Mouse (Mus musculus) mesoderm, embryonic 11.5 days (tissue): Measurements from ENCODE around the gene Teddm2.
"Not testable (repeated sequence)": the region's sequence is repeated elsewhere in the genome, so short reads cannot be mapped to it uniquely, and the experiment has no call there.

ENCODE experiments used
- DNase-seq: peaks from one replicate; pipeline ENCODE4 v3.0.0-alpha.2; 2012; ENCODE audit warnings: low read depth, low spot score

Gene Teddm2

GRCm38 (mm10) chr1:153904236-153904635 is 4.2 kb upstream of the Teddm2 start:
- DNase-seq: no peak

GRCm38 (mm10) chr1:153903006-153903405 is 3.0 kb upstream of the Teddm2 start:
- DNase-seq: peak; percentile 53

GRCm38 (mm10) chr1:153900860-153901730 is 1.1 kb upstream of the Teddm2 start:
- peak; percentile 42 for DNase-seq

GRCm38 (mm10) chr1:153900381-153900780 is 353 bp upstream of the Teddm2 start:
- no peak for DNase-seq

DNA sequence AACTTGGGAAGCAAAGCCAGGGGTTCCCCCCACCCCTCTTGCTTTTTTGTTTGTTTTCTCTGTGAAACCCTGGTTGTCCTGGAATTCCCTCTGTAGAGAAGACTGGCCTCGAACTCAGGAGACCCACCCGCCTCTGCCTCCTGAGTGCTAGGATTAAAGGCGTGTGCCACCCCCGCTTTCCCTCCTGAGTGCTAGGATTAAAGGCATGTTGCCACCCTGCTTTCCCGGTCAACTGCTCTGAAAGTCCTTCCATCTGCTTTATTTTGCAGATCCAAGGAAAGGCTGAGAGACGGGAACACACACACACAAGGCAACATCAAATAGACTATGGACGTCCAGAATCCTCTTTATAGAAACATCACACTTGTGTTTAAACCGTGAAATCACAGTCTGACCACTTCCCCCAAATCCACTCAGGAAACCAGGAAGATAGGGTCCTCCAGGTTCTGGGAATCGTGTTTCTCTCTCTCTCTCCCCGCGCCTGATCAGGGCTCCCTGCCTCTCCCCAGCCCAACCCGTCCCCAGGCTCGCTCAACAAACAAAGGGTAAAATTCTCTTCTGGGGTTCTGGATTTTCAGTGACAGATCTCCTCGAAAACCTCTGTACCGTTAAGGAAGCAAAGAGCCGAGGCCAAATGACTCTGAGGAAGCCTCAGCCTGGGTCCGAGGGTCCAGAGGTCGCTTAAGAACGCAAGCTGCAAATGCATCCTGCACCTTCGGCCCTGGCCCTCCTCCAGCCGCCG is 868 bp downstream of the Teddm2 start:
- DNase-seq: no peak

GRCm38 (mm10) chr1:153897196-153897595 is 2.8 kb downstream of the Teddm2 start:
- no peak for DNase-seq

DNA sequence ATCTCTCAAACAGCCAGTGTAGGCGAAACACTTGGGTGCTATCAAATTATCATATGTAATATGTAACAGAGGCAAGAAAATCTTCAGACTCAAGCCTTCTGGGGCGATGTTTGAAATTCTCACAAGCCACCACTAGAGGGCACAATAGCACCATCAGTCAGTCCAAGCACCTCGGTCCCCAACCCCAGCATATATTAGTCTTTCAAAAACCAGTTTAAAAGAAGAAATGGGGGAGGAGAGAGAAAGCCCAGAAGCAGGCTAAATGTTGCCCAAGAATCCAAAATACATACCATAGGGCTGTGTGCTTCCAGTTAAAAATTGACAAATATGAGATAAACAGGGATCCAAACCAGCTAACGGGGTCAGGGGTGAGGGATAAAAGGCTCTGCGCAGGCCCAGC is 5.0 kb downstream of the Teddm2 start:
- DNase-seq: peak; percentile 82

DNA sequence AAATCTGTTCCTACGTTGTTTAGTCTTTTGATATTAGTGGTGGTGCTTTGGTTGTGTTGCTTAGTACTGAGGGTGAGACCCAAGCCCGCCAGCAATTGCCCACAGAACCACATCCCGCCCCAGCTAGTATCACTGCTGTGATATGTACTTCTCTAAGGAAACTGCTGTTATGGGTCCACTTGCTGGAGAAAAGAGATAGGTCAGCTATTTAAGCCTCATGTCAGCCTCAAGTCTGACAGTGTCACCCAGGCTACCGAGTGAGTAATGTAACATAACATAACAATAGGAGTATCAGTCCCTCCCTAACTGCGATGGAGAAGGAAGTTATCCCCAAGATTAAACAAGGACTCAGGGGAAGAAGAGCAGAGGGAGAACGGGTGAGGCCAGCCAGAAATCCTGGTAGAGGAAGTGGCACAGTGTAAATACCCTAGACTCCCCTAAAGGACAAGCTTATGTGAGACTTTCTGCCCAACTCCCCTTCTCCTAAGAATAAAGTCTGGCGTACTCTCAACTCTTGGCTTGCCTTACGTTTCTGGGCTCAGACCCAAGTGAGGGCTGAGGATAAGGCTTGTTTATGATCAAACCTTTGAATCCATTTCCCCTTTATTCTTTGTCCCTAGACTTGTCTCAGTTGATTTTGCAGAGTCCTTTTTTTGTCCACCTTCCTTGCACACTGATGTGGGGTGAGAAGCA is 5.7 kb downstream of the Teddm2 start:
- DNase-seq: no peak

- DNase-seq: no peak
Measured at GRCm38 (mm10) chr1:153893746-153894145, 6.3 kb downstream of the Teddm2 start.

DNA sequence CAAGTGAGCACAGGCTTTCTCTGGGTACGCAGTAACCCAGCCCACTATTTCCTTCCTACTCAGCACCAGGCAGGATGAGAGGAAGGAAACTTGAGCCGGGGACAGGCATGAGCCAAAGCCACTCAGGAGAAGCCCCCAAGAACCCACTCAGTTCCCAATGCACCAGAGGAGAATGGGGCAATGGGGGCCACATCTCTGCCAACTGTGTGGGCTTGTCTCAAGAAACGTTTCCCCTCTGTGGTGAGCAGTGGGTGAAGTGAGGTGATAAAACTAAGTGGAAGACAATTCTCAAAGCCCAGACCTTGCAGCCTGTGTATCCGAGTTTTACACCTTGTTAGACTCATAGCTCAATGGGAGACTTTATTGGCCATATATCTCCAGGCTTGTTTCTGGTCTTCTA is 8.6 kb downstream of the Teddm2 start, which contains the start of gene Teddm1a:
TSS of gene Teddm1a (plus strand) at position 301 of the 400 bp plus-strand sequence.
- DNase-seq: no peak

GRCm38 (mm10) chr1:153890121-153890520 is 9.9 kb downstream of the Teddm2 start:
- no peak for DNase-seq

DNA sequence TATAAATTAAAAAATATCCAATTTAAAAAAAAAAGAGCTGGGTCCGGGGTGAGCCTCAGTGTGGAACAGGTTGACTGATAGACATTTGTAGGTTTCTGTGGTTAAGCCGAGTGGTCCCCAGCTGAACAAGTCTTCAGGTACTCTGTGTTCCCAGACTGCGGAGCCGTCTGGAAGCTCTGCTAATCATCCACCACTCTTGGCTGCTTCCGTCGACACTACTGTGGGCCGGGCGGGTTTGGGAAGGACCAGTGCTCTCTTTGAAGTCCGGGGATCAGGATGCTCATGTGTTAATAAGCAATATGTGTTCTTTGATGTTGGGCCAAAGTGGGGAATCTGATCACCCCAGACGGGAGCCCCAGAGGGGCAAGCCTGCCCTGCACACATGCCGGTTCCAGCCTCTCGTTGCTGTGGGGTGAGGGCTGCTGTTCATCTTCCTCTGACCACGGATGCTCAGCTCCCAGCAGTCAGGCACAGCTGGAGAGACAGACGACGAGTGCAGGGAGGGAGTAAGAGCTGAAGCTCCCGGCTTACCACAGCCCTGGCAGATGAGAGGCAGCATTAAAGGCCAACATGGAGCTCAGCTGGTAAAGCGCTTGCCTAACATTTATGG is 13.9 kb downstream of the Teddm2 start:
- DNase-seq: no peak

DNA sequence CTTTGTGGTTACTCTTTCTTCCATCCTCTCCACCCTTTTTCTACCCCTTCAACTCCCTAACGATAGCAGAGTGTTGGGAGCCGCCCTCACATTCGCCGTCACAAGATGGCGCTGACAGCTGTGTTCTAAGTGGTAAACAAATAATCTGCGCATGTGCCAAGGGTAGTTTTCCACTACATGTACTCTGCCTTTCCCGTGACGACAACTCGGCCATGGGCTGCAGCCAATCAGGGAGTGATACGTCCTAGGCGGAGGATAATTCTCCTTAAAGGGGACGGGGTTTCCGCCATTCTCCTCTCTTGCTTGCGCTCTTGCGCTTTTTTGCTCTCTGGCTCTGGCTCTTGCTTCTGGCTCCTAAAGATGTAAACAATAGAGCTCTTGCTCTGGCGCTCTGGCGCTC is 19.6 kb downstream of the Teddm2 start:
- not testable (repeated sequence) for DNase-seq

DNA sequence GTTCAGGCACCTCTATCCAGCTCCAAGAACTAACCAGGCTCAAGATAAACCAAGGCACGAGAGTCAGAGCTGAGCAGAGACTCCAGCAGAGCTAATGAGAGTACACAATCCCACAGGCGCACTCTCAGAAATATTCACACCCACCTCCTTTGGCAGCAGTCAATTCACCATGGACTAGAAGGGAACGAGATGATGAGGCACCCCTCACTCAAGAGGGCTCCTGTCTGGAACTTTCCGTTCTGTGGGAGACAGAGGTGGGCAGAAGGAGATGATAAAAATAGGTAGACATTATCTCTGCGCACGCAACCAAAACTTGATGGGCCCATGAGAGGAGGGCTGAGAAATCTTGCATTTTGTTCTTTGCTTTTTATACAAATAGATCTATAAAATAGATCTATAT is 26.0 kb downstream of the Teddm2 start, which contains the start of gene Teddm1b:
TSS of gene Teddm1b (plus strand) at position 301 of the 400 bp plus-strand sequence.
- DNase-seq: no peak

GRCm38 (mm10) chr1:153855946-153856345 is 44.1 kb downstream of the Teddm2 start:
- DNase-seq: no peak

DNA sequence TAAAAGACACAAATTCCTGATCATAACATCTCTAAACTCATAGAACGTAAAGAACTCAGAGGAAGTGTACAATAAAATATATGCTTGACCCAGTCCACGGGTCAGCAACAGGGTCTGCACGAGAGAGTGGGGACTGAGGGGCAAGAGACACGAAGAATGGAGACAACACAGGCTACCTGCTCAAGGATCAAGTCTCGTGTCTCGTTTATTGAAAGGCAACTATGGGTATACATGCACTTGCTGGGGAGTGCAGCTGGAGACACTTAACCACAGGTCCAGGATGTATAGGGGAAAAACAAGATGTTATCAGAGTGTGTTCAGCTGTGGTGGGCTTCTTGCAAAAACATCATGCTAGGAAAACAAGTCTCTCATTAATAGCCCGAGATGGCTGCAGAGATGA is 47.3 kb downstream of the Teddm2 start:
- not testable (repeated sequence) for DNase-seq

DNA sequence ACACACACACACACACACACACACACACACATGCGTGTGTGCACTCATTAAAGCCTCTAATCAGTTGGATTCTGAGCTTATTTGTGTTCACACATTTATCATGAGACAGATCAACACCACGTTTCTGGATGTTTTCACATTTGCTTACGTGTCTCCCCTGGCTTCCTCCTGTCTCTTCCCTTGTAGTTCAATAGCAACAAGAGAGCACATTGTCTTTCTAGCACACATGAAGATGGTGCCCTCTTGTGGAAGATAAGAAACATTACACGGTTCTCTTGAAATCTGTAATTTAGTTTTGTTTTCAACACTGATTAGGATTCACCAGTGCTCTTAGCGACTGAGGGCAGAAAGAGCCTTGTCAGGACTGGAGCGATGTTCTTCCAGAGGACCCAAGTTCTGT is 53.2 kb downstream of the Teddm2 start:
- peak; percentile 23 for DNase-seq

- DNase-seq: no peak
Measured at GRCm38 (mm10) chr1:153846420-153846819, 53.6 kb downstream of the Teddm2 start.

- DNase-seq: no peak
Measured at GRCm38 (mm10) chr1:153844042-153844441, 56.0 kb downstream of the Teddm2 start, which contains the start of gene Rgsl1. TSS of gene Rgsl1 (minus strand) at chr1:153844142.

DNA sequence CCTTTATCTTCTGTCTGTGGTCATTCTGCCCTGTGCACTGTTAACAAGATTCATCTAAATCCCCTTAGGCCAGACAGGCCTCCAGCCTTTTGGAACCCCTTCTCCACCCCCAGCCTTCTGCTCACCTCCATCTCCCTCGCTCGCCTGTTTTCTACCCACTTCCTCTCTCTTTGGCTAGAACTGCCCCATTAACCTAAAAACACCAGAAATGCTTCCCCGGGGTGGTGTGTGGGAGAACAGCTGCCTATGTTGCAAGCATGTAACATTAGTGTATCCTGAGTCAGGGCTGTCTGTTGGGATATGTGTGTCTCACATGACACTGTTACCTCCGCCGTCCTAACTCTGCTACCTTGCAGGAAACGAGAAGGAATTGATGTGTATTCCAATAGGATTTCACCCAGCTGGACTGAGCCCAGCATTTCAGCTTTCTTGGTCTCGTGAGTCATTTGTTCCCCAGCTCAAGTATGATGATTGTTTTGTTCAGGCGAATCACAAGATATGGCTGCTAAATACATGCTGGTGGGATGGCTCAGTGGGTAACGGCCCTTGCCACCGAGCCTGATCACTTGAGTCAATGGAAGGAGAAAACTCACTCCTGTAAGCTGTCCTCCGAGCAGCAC is 57.8 kb downstream of the Teddm2 start:
- no peak for DNase-seq

- no peak for DNase-seq
Measured at GRCm38 (mm10) chr1:153836036-153836435, 64.0 kb downstream of the Teddm2 start.
